Mouse (Mus musculus): ENCODE data around the gene Tbl3.

GRCm38 (mm10) chr17:24724184-24724583, 16.7 kb upstream of the Tbl3 start, which contains the start of gene Ndufb10:
- peak; percentile 92 for TF ChIP-seq POLR2A (IDR thresholded peaks at IDR 0.05; ENCODE audit: control insufficient read depth, low read depth, low read length)
- peak; percentile 97 for TF ChIP-seq CTCF (IDR thresholded peaks at IDR 0.05; ENCODE audit: control insufficient read depth, insufficient read depth, insufficient replicate concordance, low read depth, low read length)
